Mouse (Mus musculus): ENCODE results near the gene Cxcl3. TPM values are rescaled to one million over a fixed set of nuclear protein-coding genes. Genes with fewer than 3 reads are reported as not detected.
A peak's percentile ranks its signal among the peaks of the same experiment; 100 is the strongest.

Gene Cxcl3
- 0.94 and 1.3 TPM in 2 replicates for polyA plus RNA-seq (2015; fragmentation: Nextera tagmentation; extraction: Ambion mirVana)

DNA sequence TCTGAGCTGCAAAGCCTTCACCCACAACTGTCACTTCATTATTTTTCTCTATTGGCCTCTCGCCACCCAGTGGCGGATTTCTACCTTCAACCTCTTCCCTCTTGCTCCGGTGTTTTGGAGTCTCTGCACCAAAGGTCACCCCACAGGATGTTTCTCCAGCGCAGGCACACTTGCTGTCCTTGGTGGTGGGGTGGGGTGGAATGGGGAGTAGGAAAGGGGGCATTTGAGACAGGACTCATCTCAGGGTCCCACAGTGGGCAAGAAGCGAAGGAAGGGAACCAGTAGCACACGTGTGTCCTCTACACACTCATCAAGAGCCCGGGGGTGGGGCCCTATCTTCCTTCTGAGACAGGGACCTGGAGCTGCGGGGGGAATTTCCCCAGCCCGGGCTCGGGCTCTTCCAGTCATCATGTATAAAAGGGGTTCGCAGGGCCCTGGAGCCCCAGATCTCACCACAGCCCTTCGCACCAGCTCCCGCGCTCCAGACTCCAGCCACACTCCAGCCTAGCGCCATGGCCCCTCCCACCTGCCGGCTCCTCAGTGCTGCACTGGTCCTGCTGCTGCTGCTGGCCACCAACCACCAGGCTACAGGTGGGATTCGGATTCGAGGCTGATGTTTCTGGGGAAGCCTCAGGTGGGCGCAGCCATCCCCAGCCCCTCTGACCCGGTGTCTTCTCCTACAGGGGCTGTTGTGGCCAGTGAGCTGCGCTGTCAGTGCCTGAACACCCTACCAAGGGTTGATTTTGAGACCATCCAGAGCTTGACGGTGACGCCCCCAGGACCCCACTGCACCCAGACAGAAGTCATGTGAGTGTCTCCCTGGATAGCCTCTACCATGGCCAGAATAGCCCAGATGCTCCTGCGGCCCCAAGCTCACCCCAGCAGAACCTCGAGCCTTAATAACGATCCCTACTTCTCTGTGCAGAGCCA is at the start of gene Cxcl3:
Gene Cxcl3 (plus strand): TSS at position 445 of the 930 bp plus-strand sequence.
- no peak for DNase-seq (ENCODE audit: low spot score)

DNA sequence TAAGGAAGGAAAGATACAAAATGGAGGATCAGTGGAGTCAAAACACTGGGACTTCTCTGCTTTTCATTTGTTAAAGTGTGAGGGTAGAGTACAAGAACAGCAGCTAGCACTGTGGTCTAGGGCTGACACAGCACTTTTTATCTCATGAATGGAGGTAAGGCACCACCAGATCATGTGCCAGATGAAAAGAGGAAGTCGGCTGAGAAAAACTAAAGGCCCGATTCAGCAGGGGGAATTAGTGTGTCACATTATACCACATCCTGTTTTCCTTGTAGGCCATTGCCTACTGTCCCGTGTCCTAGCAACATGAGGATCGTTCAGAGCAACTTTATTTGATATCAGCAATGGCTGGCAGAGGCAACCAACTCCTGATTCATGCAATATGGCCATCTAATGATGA is 43.9 kb upstream of the Cxcl3 start:
- peak; percentile 44 for DNase-seq (ENCODE audit: low spot score)

- no peak for DNase-seq (ENCODE audit: low spot score)
Observed at GRCm38 (mm10) chr5:90753934-90754333, 32.0 kb upstream of the Cxcl3 start.

GRCm38 (mm10) chr5:90758020-90758605 is 27.8 kb upstream of the Cxcl3 start:
- no peak for DNase-seq (ENCODE audit: low spot score)

- no peak for DNase-seq (ENCODE audit: low spot score)
Observed at GRCm38 (mm10) chr5:90759077-90760065, 26.5 kb upstream of the Cxcl3 start, which contains the start of gene Cxcl5. TSS of gene Cxcl5 (plus strand) at chr5:90759360.

GRCm38 (mm10) chr5:90760303-90760702 is 25.6 kb upstream of the Cxcl3 start:
- no peak for DNase-seq (ENCODE audit: low spot score)

GRCm38 (mm10) chr5:90760844-90761243 is 25.1 kb upstream of the Cxcl3 start:
- no peak for DNase-seq (ENCODE audit: low spot score)

DNA sequence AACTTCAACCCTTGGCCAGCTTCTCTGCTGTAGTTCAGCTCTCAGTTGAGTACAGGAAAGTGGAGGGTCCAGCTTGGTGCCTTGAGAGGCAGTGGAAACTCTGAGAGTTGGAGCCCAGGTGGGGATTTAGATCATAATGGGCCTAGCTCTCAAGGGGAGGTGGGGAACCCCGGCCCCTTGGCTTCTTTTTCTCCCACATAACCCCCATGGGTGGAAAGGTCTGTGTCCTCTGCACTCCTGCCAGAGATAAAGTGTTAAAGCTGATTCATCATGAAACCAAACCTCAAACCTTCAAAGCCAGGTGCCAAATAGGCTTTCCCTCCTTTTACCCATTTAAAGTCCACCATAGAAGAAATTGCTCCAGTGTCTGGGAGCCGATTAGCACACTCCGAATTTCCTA is 24.1 kb upstream of the Cxcl3 start:
- no peak for DNase-seq (ENCODE audit: low spot score)

DNA sequence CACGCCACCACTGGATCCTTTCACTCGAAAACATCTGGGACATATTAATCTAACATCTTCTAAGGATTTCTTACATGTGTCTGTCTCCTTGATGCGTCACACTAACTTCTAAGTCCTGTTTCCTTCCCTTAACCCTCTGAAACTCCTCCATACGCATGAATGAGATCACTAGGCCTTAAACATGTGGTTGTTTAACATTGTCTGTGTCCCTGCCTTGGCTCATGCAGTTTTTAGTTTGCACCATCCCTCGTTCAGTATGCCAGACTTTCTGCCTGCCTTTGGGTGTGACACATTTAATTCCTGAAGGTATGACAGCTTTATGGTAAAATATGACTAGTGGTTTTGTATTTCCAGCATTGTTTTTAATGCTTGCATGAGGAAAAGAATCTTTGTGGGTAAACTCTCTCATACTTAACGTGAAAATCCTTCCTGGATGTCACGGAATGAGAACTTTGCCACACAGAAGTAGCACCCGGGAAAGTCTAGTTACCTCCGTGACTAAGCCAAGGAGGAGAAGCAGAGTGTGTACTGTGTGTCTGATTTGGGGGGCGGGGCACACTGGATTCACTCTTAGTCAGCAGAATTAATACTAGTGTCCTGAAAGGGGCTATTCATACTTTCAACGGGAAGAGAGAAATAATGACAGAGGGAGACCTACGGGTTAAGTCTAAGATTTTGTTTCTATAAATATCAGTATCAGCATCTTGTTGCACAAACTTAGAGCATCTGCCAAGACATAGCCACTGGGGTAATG is 21.8 kb upstream of the Cxcl3 start:
- DNase-seq (ENCODE audit: low spot score): no peak

DNA sequence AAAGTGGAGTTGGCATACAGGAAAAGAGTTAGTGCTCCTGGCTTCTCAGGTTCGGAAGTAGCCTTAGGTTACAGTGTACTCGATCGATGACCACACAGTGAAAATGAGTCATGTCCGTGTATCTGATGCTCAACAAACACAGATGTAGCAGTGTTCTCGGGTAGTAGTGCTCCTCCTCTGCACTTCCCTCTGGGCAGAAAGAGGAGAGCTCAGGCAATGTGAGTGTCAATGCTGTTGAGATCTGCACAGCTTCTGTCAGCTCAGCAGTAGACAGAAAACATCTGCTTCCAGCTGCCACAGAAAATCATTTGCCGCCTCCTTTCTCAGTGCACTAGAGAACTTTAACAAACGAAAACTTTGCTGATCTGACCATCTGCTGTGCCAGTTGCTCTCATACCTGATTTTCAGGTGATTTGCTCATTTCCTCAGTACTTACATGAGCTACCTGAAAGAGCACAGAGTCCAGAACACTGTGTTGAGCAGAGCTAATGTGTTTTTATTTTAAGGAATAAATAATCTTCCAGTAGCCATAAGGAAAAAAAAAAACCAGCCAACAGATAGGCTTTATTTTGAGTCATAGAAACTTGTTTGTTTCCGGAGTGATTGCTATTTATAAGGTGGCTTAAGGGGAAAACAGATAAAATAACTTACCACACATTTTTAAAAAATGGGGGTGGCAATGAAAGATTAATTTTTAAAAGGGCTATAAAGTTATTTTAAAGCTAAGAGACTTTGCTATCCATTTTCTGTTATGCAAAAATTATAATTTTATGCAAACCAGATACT is 19.9 kb upstream of the Cxcl3 start:
- no peak for DNase-seq (ENCODE audit: low spot score)

DNA sequence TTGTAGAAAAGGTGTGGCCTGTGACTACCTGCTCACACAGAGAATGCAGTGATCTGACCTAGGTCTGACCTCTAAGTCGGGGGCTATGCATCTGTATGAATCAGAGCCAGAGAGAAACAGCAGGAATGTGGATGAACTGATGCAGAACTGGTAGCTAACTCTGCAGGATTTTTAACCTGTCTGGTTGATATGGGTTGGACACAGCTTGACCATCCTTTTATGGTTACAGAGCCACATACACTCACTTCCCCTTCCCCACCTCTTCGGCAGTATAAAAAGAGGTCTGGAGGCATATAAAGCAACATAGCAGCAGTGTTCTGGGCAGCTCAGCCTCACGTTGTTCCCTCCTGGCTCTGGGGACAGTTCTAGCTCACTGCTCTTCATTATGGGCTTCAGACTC is 17.7 kb upstream of the Cxcl3 start, which contains the start of gene Ppbp:
Gene Ppbp (plus strand): TSS at position 301 of the 400 bp plus-strand sequence.
- no peak for DNase-seq (ENCODE audit: low spot score)

DNA sequence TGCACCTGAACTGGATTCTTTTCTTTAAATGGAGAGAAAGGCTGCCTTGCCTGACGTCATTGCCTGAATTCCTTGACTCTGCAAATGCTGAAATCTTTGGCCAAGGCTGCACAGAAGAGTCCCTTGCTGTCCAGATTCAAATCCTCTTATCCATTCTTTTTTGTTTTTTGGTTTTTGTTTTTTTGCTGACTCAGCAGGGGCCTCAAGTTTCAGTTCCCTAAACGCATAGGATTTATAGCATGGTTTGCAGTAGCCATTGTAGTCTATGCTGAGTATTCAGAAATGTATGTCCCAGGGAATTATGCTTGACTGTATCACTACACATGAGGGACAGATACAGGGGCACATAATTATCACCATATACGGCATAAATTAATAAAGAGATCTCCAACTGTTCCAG is 14.5 kb upstream of the Cxcl3 start:
- DNase-seq (ENCODE audit: low spot score): no peak

- DNase-seq (ENCODE audit: low spot score): no peak
Observed at GRCm38 (mm10) chr5:90771880-90772653, 13.8 kb upstream of the Cxcl3 start, which contains the start of gene Pf4. TSS of gene Pf4 (plus strand) at chr5:90772435.

- DNase-seq (ENCODE audit: low spot score): no peak
Observed at GRCm38 (mm10) chr5:90775562-90775961, 10.3 kb upstream of the Cxcl3 start.

DNA sequence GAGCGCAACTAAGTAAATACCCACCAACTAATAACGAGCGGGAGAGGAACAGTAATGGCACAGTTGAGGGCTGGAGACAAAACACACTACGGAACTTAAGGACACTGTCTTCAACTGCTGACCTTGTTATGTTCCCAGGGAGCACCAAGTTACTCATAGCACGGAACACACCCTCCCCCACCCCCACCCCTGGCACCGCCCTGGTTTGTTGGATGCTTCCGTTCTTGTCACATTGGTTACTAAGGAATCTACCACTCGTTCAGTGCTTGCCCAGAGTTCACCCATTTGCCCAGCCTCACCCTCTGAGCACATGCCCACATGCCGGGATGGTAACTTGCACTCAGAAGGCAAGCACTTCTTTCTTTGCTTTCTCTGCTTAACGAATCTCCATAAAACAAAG is 8.3 kb upstream of the Cxcl3 start:
- no peak for DNase-seq (ENCODE audit: low spot score)

GRCm38 (mm10) chr5:90778856-90779255 is 7.0 kb upstream of the Cxcl3 start:
- no peak for DNase-seq (ENCODE audit: low spot score)

- DNase-seq (ENCODE audit: low spot score): no peak
Observed at GRCm38 (mm10) chr5:90783697-90784096, 2.2 kb upstream of the Cxcl3 start.

DNA sequence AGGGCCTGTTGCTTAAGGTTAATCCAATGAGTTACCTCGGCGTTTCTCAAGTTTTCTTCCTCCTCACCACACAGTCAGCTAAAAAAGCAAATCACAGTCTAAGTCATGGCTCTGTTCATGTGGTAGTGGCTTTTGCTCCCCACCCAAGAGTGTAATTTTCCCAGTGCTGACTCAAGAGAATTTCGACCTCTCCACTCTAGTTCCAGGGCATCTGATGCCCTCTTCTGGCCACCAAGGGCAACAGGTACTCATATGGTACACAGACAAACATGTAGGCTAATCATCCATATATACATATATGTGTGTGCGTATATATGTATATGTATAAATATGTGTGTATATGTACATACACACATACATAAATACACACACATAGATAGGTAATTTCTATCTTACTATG is 2.2 kb downstream of the Cxcl3 start:
- DNase-seq (ENCODE audit: low spot score): no peak

Data from thymus, postnatal 0 days (tissue).